Comparison of ENCODE assay signal across 10 mouse cellular contexts in genomic region chr11:53958984-53959383, GRCm38 (mm10). TPM values are rescaled to one million over a fixed set of nuclear protein-coding genes. Genes with fewer than 3 reads are reported as not detected.
A peak's percentile ranks its signal among the peaks of the same experiment; 100 is the strongest.
DNase-seq lines count a peak whose midpoint lies in the region; ATAC-seq and TF ChIP-seq lines count a peak whose summit lies in the region.
"Had no signal": no experiment of that assay in that cellular context is flagged by ENCODE, and none has a peak within 500 bp of the region (broad histone marks: within the 10 kb centered on the region; RNA-seq: fewer than 3 reads in every experiment).

No protein-coding gene starts in this region.

- no peak for TF ChIP-seq EP300 in lung, postnatal 0 days (IDR thresholded peaks at IDR 0.05)

- H3K4me2 ChIP-seq in lung, postnatal 0 days (replicated peaks; ENCODE audit: low read depth, low read length) = no peak overlapping the region
- no peak overlapping the region for H3K4me2 ChIP-seq in hindbrain, embryonic 11.5 days (replicated peaks; ENCODE audit: low read depth, low read length)
- H3K4me2 ChIP-seq: limb, embryonic 15.5 days had no signal

- TF ChIP-seq CTCF in lung, postnatal 0 days (IDR thresholded peaks at IDR 0.05) = peak; percentile 42

- no peak overlapping the region for H3K27ac ChIP-seq in lung, postnatal 0 days (ENCODE audit: low read length)
- no peak overlapping the region for H3K27ac ChIP-seq in hindbrain, embryonic 11.5 days (ENCODE audit: low read depth, low read length)
- H3K27ac ChIP-seq in midbrain, embryonic 10.5 days (replicated peaks) = no peak overlapping the region
- H3K27ac ChIP-seq: limb, embryonic 15.5 days had no signal

- H3K9me3 ChIP-seq in lung, postnatal 0 days (ENCODE audit: low read length) = no peaks in the 10 kb centered on the region
- H3K9me3 ChIP-seq in hindbrain, embryonic 11.5 days (ENCODE audit: control insufficient read depth, low read length) = no peaks in the 10 kb centered on the region
- H3K9me3 ChIP-seq in midbrain, embryonic 10.5 days (replicated peaks) = no peaks in the 10 kb centered on the region
- H3K9me3 ChIP-seq: limb, embryonic 15.5 days had no signal

- DNase-seq in cerebellum, postnatal 10 days = peak; percentile 22 to 26
- DNase-seq in cerebellum, postnatal 4 days (ENCODE audit: low spot score in 2 of 2) = no peak
- DNase-seq in lung, postnatal 0 days (ENCODE audit: low spot score) = peak; percentile 9
- DNase-seq in lung, postnatal 14 days = no peak
- peak; percentile 28 for DNase-seq in brain, adult 2 months (ENCODE audit: low read depth, low spot score)
- peak; percentile 35 to 55 for DNase-seq in kidney, postnatal 25 days
- no peak for DNase-seq in hindbrain, embryonic 11.5 days (ENCODE audit: low spot score)
- DNase-seq in midbrain, embryonic 10.5 days (ENCODE audit: low spot score) = no peak

- no peak overlapping the region for H3K9ac ChIP-seq in lung, postnatal 0 days (replicated peaks; ENCODE audit: low read depth)
- H3K9ac ChIP-seq in hindbrain, embryonic 11.5 days (ENCODE audit: low read depth, low read length) = no peak overlapping the region
- H3K9ac ChIP-seq: limb, embryonic 15.5 days had no signal

- ATAC-seq in lung, postnatal 0 days = no peak
- no peak for ATAC-seq in hindbrain, embryonic 11.5 days (ENCODE audit: low FRiP score)

- no peak overlapping the region for H3K4me3 ChIP-seq in lung, postnatal 0 days (ENCODE audit: low read depth, low read length)
- H3K4me3 ChIP-seq in hindbrain, embryonic 11.5 days (ENCODE audit: low read depth, low read length) = no peak overlapping the region
- no peak overlapping the region for H3K4me3 ChIP-seq in midbrain, embryonic 10.5 days
- H3K4me3 ChIP-seq: limb, embryonic 15.5 days; myocyte had no signal

- no peaks in the 10 kb centered on the region for H3K36me3 ChIP-seq in lung, postnatal 0 days (ENCODE audit: insufficient read depth, low read length)
- no peaks in the 10 kb centered on the region for H3K36me3 ChIP-seq in hindbrain, embryonic 11.5 days (ENCODE audit: control insufficient read depth, insufficient read depth, low read length)
- no peaks in the 10 kb centered on the region for H3K36me3 ChIP-seq in midbrain, embryonic 10.5 days
- H3K36me3 ChIP-seq: limb, embryonic 15.5 days had no signal

- H3K27me3 ChIP-seq in lung, postnatal 0 days (replicated peaks; ENCODE audit: insufficient read depth, low read length) = no peaks in the 10 kb centered on the region
- no peaks in the 10 kb centered on the region for H3K27me3 ChIP-seq in hindbrain, embryonic 11.5 days (ENCODE audit: control insufficient read depth, insufficient read depth, low read length)
- H3K27me3 ChIP-seq in midbrain, embryonic 10.5 days (ENCODE audit: low read depth, poor library complexity, severe bottlenecking) = no peaks in the 10 kb centered on the region
- H3K27me3 ChIP-seq: limb, embryonic 15.5 days had no signal

- WGBS in lung, postnatal 0 days = 40% methylated on average over 3 of the region's 3 CpGs
- 53% methylated on average over 3 of the region's 3 CpGs for WGBS in hindbrain, embryonic 11.5 days
- 52% methylated on average over 3 of the region's 3 CpGs for WGBS in midbrain, embryonic 10.5 days

- no peaks in the 10 kb centered on the region for H3K4me1 ChIP-seq in lung, postnatal 0 days (ENCODE audit: insufficient read depth, low read depth, low read length)
- no peaks in the 10 kb centered on the region for H3K4me1 ChIP-seq in hindbrain, embryonic 11.5 days (replicated peaks; ENCODE audit: control insufficient read depth, insufficient read depth, low read length)
- no peaks in the 10 kb centered on the region for H3K4me1 ChIP-seq in midbrain, embryonic 10.5 days
- H3K4me1 ChIP-seq: limb, embryonic 15.5 days had no signal

RNA-seq across cellular contexts. Expression of gene Slc22a21, which starts 21.1 kb away (rescaled TPM):
- 2.6 TPM in 2 replicates for polyA plus RNA-seq in lung, postnatal 0 days (2015; fragmentation: Nextera tagmentation; extraction: Ambion mirVana)
- polyA plus RNA-seq in hindbrain, embryonic 11.5 days (2014; fragmentation: Nextera tagmentation; extraction: Ambion mirVana) = 2.4 and 2.6 TPM in 2 replicates
- polyA plus RNA-seq in midbrain, embryonic 10.5 days (2016; fragmentation: Nextera tagmentation; extraction: Ambion mirVana) = 2.4 and 2.9 TPM in 2 replicates

Comparison
In these comparisons a context has a peak if more than half of its experiments do, and no peak if none do; other contexts are left out.
1. DNase-seq: peak in cerebellum, postnatal 10 days (2 of 2), lung, postnatal 0 days (single experiment), brain, adult 2 months (single experiment) and kidney, postnatal 25 days (2 of 2); none in cerebellum, postnatal 4 days (0 of 2), lung, postnatal 14 days (single experiment), hindbrain, embryonic 11.5 days (single experiment) and midbrain, embryonic 10.5 days (single experiment).